Mouse (Mus musculus): Measurements from ENCODE around the gene Gm26602. TPM values are rescaled to one million over a fixed set of nuclear protein-coding genes. Genes with fewer than 3 reads are reported as not detected.

Gm26602 gene
- polyA plus RNA-seq, 1 experiment from 2014 or later, result 4.3 TPM

GRCm38 (mm10) chr10:79907415-79907814 is 3.2 kb upstream of the Gm26602 start:
- H3K9ac ChIP-seq (replicated peaks; ENCODE audit: low read length), result no peak overlapping the region
- no peak for ATAC-seq (replicated peaks; ENCODE audit: insufficient number of reproducible peaks, low FRiP score, low TSS enrichment, low read depth)
- DNase-seq (ENCODE audit: low spot score), result no peak
- peaks cover 13% of the 10 kb centered on the region for H3K36me3 ChIP-seq (replicated peaks; ENCODE audit: control insufficient read depth, insufficient read depth, low read depth, low read length)
- H3K4me2 ChIP-seq (ENCODE audit: low read depth, low read length), result no peak overlapping the region
- H3K4me3 ChIP-seq (ENCODE audit: low read depth, low read length), result no peak overlapping the region
- H3K27ac ChIP-seq (replicated peaks; ENCODE audit: low read depth, low read length), result no peak overlapping the region
- no peaks in the 10 kb centered on the region for H3K9me3 ChIP-seq (replicated peaks; ENCODE audit: control insufficient read depth, low read length)
- H3K27me3 ChIP-seq (ENCODE audit: control insufficient read depth, insufficient read depth, low read length), result no peaks in the 10 kb centered on the region
- 95% methylated on average over 10 of the region's 10 CpGs for WGBS
- H3K4me1 ChIP-seq (ENCODE audit: control insufficient read depth, insufficient read depth, low read length), result no peaks in the 10 kb centered on the region; the same call in 1 of the 2 replicates

DNA sequence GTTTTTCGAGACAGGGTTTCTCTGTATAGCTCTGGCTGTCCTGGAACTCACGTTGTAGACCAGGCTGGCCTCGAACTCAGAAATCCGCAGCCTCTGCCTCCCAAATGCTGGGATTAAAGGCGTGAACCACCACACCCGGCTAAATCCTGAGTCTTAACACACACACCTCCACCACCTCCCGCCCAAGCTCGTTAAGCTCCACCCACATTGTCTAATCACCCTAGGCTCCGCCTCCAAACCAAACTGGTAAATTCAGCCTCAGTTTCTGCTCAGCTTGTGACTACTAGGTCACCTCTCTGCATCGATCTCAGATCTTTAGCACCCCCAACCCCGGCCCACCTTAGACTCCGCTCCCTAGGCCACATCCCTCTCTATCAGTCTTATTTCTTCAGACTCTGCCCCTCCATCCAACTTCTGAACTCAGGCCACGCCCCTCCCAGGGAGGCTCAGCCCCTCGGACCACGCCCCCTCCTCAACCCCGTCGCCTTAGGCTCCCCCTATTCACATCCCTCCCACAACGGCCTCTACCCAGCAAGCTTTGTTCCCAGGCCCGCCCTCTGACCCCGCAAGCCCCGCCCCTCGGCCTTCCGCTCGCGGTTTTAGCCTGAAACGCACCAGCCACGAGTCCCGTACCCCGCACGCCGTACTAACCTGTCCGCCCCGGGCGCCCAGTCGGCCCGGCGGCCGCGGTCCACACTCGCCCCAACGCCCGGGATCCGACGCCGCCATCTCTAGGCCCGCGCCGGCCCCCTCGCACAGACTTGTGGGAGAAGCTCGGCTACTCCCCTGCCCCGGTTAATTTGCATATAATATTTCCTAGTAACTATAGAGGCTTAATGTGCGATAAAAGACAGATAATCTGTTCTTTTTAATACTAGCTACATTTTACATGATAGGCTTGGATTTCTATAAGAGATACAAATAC is 2.2 kb upstream of the Gm26602 start, which contains the start of gene Med16:
Gene Med16, minus strand, starts transcription at position 757 of the 925 bp plus-strand sequence.
- 2% methylated on average over 49 of the region's 52 CpGs for WGBS
- Histone ChIP-seq H3K4me2 (ENCODE audit: low read depth, low read length) (peak within 1 kb of the TSS; percentile 40), H3K36me3 (replicated peaks; ENCODE audit: control insufficient read depth, insufficient read depth, low read depth, low read length) (peaks cover 7% of the 10 kb centered on the region), H3K9ac (replicated peaks; ENCODE audit: low read length) (peak within 1 kb of the TSS; percentile 89), H3K4me1 (ENCODE audit: control insufficient read depth, insufficient read depth, low read length) (no peaks in the 10 kb centered on the region; the same call in 1 of the 2 replicates), H3K4me3 (ENCODE audit: low read depth, low read length) (peak within 1 kb of the TSS; percentile 61), H3K27me3 (ENCODE audit: control insufficient read depth, insufficient read depth, low read length) (no peaks in the 10 kb centered on the region), H3K9me3 (replicated peaks; ENCODE audit: control insufficient read depth, low read length) (no peaks in the 10 kb centered on the region), H3K27ac (replicated peaks; ENCODE audit: low read depth, low read length) (peak within 1 kb of the TSS; percentile 95)
- ATAC-seq (replicated peaks; ENCODE audit: insufficient number of reproducible peaks, low FRiP score, low TSS enrichment, low read depth) (peak; percentile 84), DNase-seq (ENCODE audit: low spot score) (peak; percentile 97)

GRCm38 (mm10) chr10:79909092-79909922 is 1.3 kb upstream of the Gm26602 start:
- H3K27ac ChIP-seq (replicated peaks; ENCODE audit: low read depth, low read length), result no peak overlapping the region; the same call in 1 of the 2 replicates
- no peaks in the 10 kb centered on the region; the same call in 1 of the 2 replicates for H3K4me1 ChIP-seq (ENCODE audit: control insufficient read depth, insufficient read depth, low read length)
- WGBS, result 26% methylated on average over 14 of the region's 14 CpGs
- no peak overlapping the region for H3K4me3 ChIP-seq (ENCODE audit: low read depth, low read length)
- no peaks in the 10 kb centered on the region for H3K27me3 ChIP-seq (ENCODE audit: control insufficient read depth, insufficient read depth, low read length)
- H3K9me3 ChIP-seq (replicated peaks; ENCODE audit: control insufficient read depth, low read length), result no peaks in the 10 kb centered on the region
- no peak for DNase-seq (ENCODE audit: low spot score)
- H3K36me3 ChIP-seq (replicated peaks; ENCODE audit: control insufficient read depth, insufficient read depth, low read depth, low read length), result peaks cover 7% of the 10 kb centered on the region
- H3K9ac ChIP-seq (replicated peaks; ENCODE audit: low read length), result no peak overlapping the region
- peak; percentile 23; the same call in 1 of the 2 replicates for ATAC-seq (replicated peaks; ENCODE audit: insufficient number of reproducible peaks, low FRiP score, low TSS enrichment, low read depth)
- no peak overlapping the region for H3K4me2 ChIP-seq (ENCODE audit: low read depth, low read length)

DNA sequence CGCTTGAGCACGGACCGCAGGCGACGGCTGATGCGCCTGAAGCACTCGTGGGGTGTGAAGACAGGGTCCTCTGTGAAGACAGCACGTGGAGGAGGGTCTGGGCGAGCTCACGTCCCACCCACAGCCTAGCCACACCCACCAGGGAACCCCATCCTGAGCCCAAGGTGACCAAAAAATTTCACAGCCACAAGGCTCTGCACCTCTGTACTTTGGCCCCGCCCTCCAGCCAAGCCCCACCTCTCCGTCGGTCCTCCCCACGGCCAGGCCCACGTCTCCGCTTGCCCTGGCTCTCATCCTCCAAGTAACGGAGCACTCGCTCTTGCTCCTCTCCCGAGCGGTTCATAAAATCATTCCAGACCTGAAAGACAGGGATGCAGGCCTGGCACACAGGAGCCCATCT is 1.8 kb downstream of the Gm26602 start:
- Histone ChIP-seq H3K9ac (replicated peaks; ENCODE audit: low read length) (no peak overlapping the region), H3K4me3 (ENCODE audit: low read depth, low read length) (no peak overlapping the region), H3K27ac (replicated peaks; ENCODE audit: low read depth, low read length) (no peak overlapping the region), H3K9me3 (replicated peaks; ENCODE audit: control insufficient read depth, low read length) (no peaks in the 10 kb centered on the region), H3K36me3 (replicated peaks; ENCODE audit: control insufficient read depth, insufficient read depth, low read depth, low read length) (peaks cover 2% of the 10 kb centered on the region; the same call in 1 of the 2 replicates), H3K4me1 (ENCODE audit: control insufficient read depth, insufficient read depth, low read length) (peaks cover 3% of the 10 kb centered on the region), H3K4me2 (ENCODE audit: low read depth, low read length) (no peak overlapping the region), H3K27me3 (ENCODE audit: control insufficient read depth, insufficient read depth, low read length) (peaks cover under 1% of the 10 kb centered on the region)
- 65% methylated on average over 20 of the region's 20 CpGs for WGBS
- no peak for DNase-seq (ENCODE audit: low spot score)
- no peak for ATAC-seq (replicated peaks; ENCODE audit: insufficient number of reproducible peaks, low FRiP score, low TSS enrichment, low read depth)

DNA sequence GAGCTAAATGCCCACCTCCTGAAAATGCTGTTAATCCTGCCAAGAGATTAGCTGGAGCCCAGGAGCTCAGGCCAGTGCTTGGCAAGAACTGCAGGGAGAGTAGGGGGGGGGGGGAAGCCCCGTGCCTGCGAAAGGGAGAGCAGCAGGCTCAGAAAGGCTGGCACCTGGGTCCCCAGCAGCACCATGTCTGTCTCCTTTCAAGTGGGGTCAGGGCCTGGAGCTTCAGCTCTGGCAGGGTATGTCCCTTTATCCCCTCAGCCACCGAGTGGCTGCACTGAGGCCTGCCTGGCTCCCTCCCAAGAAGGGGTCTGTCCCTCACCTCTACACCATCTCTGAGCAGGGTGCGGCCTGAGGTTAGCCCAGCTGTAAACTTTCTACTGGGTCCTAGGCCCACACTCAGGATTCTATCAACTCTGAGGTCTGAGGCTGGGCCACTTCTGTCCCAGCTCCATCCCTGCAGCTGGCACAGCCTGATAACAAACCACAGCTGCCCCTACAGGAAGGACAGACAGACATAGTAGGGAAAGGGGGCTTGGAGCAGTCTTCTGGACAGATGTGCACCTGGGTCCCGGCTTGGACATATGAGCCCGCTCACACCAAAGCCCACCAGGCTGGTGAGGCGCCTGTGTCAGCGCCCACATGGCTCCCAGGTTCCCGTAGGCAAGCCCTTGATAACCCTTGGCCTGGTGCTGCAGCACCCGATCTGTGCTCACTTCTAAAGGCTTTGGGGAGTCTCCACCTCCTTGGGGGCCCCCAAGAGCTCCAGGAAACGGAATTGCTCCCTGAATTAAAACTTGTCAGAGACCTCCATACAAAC is 3.7 kb downstream of the Gm26602 start:
- H3K4me1 ChIP-seq (ENCODE audit: control insufficient read depth, insufficient read depth, low read length), result peaks cover 5% of the 10 kb centered on the region
- ATAC-seq (replicated peaks; ENCODE audit: insufficient number of reproducible peaks, low FRiP score, low TSS enrichment, low read depth) (no peak), DNase-seq (ENCODE audit: low spot score) (no peak)
- WGBS, result 67% methylated on average over 11 of the region's 11 CpGs
- peaks cover 2% of the 10 kb centered on the region; the same call in 1 of the 2 replicates for H3K36me3 ChIP-seq (replicated peaks; ENCODE audit: control insufficient read depth, insufficient read depth, low read depth, low read length)
- no peak overlapping the region for H3K27ac ChIP-seq (replicated peaks; ENCODE audit: low read depth, low read length)
- H3K27me3 ChIP-seq (ENCODE audit: control insufficient read depth, insufficient read depth, low read length), result peaks cover 20% of the 10 kb centered on the region
- no peak overlapping the region for H3K4me2 ChIP-seq (ENCODE audit: low read depth, low read length)
- no peaks in the 10 kb centered on the region for H3K9me3 ChIP-seq (replicated peaks; ENCODE audit: control insufficient read depth, low read length)
- H3K9ac ChIP-seq (replicated peaks; ENCODE audit: low read length), result no peak overlapping the region
- no peak overlapping the region for H3K4me3 ChIP-seq (ENCODE audit: low read depth, low read length)

- no peak overlapping the region for H3K27ac ChIP-seq (replicated peaks; ENCODE audit: low read depth, low read length)
- H3K4me3 ChIP-seq (ENCODE audit: low read depth, low read length), result no peak overlapping the region
- no peak for ATAC-seq (replicated peaks; ENCODE audit: insufficient number of reproducible peaks, low FRiP score, low TSS enrichment, low read depth)
- DNase-seq (ENCODE audit: low spot score), result no peak
- no peaks in the 10 kb centered on the region for H3K9me3 ChIP-seq (replicated peaks; ENCODE audit: control insufficient read depth, low read length)
- H3K27me3 ChIP-seq (ENCODE audit: control insufficient read depth, insufficient read depth, low read length), result peaks cover 27% of the 10 kb centered on the region
- WGBS, result 79% methylated on average over 7 of the region's 7 CpGs
- H3K36me3 ChIP-seq (replicated peaks; ENCODE audit: control insufficient read depth, insufficient read depth, low read depth, low read length), result peaks cover 2% of the 10 kb centered on the region; the same call in 1 of the 2 replicates
- peaks cover 8% of the 10 kb centered on the region; the same call in 1 of the 2 replicates for H3K4me1 ChIP-seq (ENCODE audit: control insufficient read depth, insufficient read depth, low read length)
- H3K9ac ChIP-seq (replicated peaks; ENCODE audit: low read length), result no peak overlapping the region
- H3K4me2 ChIP-seq (ENCODE audit: low read depth, low read length), result no peak overlapping the region
Measured at GRCm38 (mm10) chr10:79914948-79915596, 4.4 kb downstream of the Gm26602 start.

DNA sequence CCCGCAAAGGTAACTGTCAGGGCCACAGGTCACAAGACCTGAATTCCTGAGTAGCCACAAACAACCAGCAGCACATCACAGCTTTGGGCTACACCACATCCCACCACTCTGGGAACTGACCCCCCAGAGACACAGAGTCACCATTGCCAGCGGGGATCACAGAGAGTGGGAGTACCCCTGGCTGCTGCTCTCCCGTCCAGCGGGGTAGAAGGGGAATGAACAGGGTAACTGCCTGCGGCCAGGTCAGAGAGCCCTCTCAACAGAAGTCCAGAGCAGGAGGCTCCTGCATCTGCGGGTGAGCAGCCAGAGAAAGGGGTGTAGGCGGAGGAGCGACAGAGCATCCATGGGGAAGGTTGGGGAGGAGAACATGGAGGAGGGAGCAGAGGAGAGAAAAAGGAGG is 5.4 kb downstream of the Gm26602 start:
- H3K4me1 ChIP-seq (ENCODE audit: control insufficient read depth, insufficient read depth, low read length), result peaks cover 8% of the 10 kb centered on the region; the same call in 1 of the 2 replicates
- H3K27ac ChIP-seq (replicated peaks; ENCODE audit: low read depth, low read length), result no peak overlapping the region
- peak overlapping the region; percentile 91 for H3K4me2 ChIP-seq (ENCODE audit: low read depth, low read length)
- peak overlapping the region; percentile 83 for H3K4me3 ChIP-seq (ENCODE audit: low read depth, low read length)
- H3K9me3 ChIP-seq (replicated peaks; ENCODE audit: control insufficient read depth, low read length), result no peaks in the 10 kb centered on the region
- DNase-seq (ENCODE audit: low spot score), result no peak
- peak overlapping the region; percentile 96 for H3K9ac ChIP-seq (replicated peaks; ENCODE audit: low read length)
- peaks cover 37% of the 10 kb centered on the region for H3K27me3 ChIP-seq (ENCODE audit: control insufficient read depth, insufficient read depth, low read length)
- no peaks in the 10 kb centered on the region for H3K36me3 ChIP-seq (replicated peaks; ENCODE audit: control insufficient read depth, insufficient read depth, low read depth, low read length)
- no peak for ATAC-seq (replicated peaks; ENCODE audit: insufficient number of reproducible peaks, low FRiP score, low TSS enrichment, low read depth)
- 6% methylated on average over 8 of the region's 8 CpGs for WGBS

All from embryonic facial prominence, embryonic 11.5 days (tissue).